Mouse (Mus musculus): Measurements from ENCODE around the gene Lamp5.

DNA sequence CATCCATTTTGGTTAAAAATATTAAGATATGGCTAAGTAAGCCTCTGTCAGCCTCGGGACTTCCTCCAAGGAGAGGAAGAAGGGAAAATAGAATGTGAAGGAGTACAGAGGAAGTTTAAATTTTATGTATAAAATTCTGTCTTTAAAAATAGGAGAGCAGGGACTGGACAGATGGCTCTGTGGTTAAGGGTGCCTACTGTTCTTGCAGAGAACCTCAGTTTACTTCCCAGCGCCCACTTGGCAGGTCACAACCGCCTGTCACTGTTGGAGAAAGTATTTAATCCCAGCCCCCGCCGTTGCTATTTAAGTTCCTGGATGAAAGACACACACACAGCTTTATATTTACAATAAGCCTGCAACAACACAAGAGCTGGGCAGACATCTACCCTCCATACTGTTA, 45.8 kb upstream of the Lamp5 start:
- TF ChIP-seq CTCF (IDR thresholded peaks at IDR 0.05) (no peak), POLR2A (IDR thresholded peaks at IDR 0.05; ENCODE audit: insufficient read depth, low read depth, low read length) (no peak), EP300 (IDR thresholded peaks at IDR 0.05; ENCODE audit: insufficient read depth, low read depth, low read length) (no peak)
